Mouse (Mus musculus): ENCODE results near the gene Sdk1. TPM values are rescaled to one million over a fixed set of nuclear protein-coding genes. Genes with fewer than 3 reads are reported as not detected.

The Sdk1 gene
- total and polyA plus RNA-seq, 2 experiments from 2014 or later = 0.59 to 8.4 TPM

- H3K4me3 ChIP-seq (ENCODE audit: low read depth, low read length) = no peak overlapping the region
- ATAC-seq (ENCODE audit: insufficient read depth, low read depth) (no peak), DNase-seq (ENCODE audit: low spot score) (no peak)
- no peak overlapping the region for H3K4me2 ChIP-seq (ENCODE audit: low read depth, low read length)
- no peaks in the 10 kb centered on the region for H3K9me3 ChIP-seq (replicated peaks; ENCODE audit: control insufficient read depth, low read length)
- no peaks in the 10 kb centered on the region for H3K36me3 ChIP-seq (replicated peaks; ENCODE audit: control insufficient read depth, insufficient read depth, low read length)
- H3K4me1 ChIP-seq (ENCODE audit: control insufficient read depth, insufficient read depth) = no peaks in the 10 kb centered on the region
- no peaks in the 10 kb centered on the region for H3K27me3 ChIP-seq (ENCODE audit: control insufficient read depth, insufficient read depth, low read length)
- 85% methylated on average over 11 of the region's 11 CpGs for WGBS
- TF ChIP-seq CTCF (IDR thresholded peaks at IDR 0.05; ENCODE audit: low read depth) = no peak
- no peak for TF ChIP-seq EP300 (IDR thresholded peaks at IDR 0.05; ENCODE audit: low read depth)
- H3K9ac ChIP-seq (replicated peaks; ENCODE audit: low read depth, low read length) = no peak overlapping the region
- no peak overlapping the region for H3K27ac ChIP-seq (ENCODE audit: low read depth)
Measured at GRCm38 (mm10) chr5:141950791-141951190, 709.5 kb downstream of the Sdk1 start.

- no peak for ATAC-seq (ENCODE audit: insufficient read depth, low read depth)
- no peaks in the 10 kb centered on the region for H3K27me3 ChIP-seq (ENCODE audit: control insufficient read depth, insufficient read depth, low read length)
- TF ChIP-seq EP300 (IDR thresholded peaks at IDR 0.05; ENCODE audit: low read depth) = no peak
- no peak for TF ChIP-seq CTCF (IDR thresholded peaks at IDR 0.05; ENCODE audit: low read depth)
- H3K4me2 ChIP-seq (ENCODE audit: low read depth, low read length) = no peak overlapping the region
- no peak overlapping the region for H3K9ac ChIP-seq (replicated peaks; ENCODE audit: low read depth, low read length)
- no peaks in the 10 kb centered on the region for H3K36me3 ChIP-seq (replicated peaks; ENCODE audit: control insufficient read depth, insufficient read depth, low read length)
- H3K4me1 ChIP-seq (ENCODE audit: control insufficient read depth, insufficient read depth) = no peaks in the 10 kb centered on the region
- no peak for DNase-seq (ENCODE audit: low spot score)
- no peaks in the 10 kb centered on the region for H3K9me3 ChIP-seq (replicated peaks; ENCODE audit: control insufficient read depth, low read length)
- WGBS = 80% methylated on average over 2 of the region's 2 CpGs
- no peak overlapping the region for H3K27ac ChIP-seq (ENCODE audit: low read depth)
- H3K4me3 ChIP-seq (ENCODE audit: low read depth, low read length) = no peak overlapping the region
Measured at GRCm38 (mm10) chr5:141952270-141952669, 711.0 kb downstream of the Sdk1 start.

GRCm38 (mm10) chr5:141952708-141953490 lies 711.6 kb downstream of the Sdk1 start:
- Histone ChIP-seq H3K36me3 (replicated peaks; ENCODE audit: control insufficient read depth, insufficient read depth, low read length) (no peaks in the 10 kb centered on the region), H3K27ac (ENCODE audit: low read depth) (no peak overlapping the region), H3K4me2 (ENCODE audit: low read depth, low read length) (no peak overlapping the region), H3K4me3 (ENCODE audit: low read depth, low read length) (no peak overlapping the region), H3K27me3 (ENCODE audit: control insufficient read depth, insufficient read depth, low read length) (no peaks in the 10 kb centered on the region), H3K9ac (replicated peaks; ENCODE audit: low read depth, low read length) (no peak overlapping the region), H3K4me1 (ENCODE audit: control insufficient read depth, insufficient read depth) (no peaks in the 10 kb centered on the region), H3K9me3 (replicated peaks; ENCODE audit: control insufficient read depth, low read length) (no peaks in the 10 kb centered on the region)
- DNase-seq (ENCODE audit: low spot score) (no peak), ATAC-seq (ENCODE audit: insufficient read depth, low read depth) (no peak)
- TF ChIP-seq EP300 (IDR thresholded peaks at IDR 0.05; ENCODE audit: low read depth) = no peak
- no peak for TF ChIP-seq CTCF (IDR thresholded peaks at IDR 0.05; ENCODE audit: low read depth)
- 84% methylated on average over 7 of the region's 7 CpGs for WGBS

GRCm38 (mm10) chr5:141971071-141971470 lies 729.8 kb downstream of the Sdk1 start:
- Histone ChIP-seq H3K9me3 (replicated peaks; ENCODE audit: control insufficient read depth, low read length) (no peaks in the 10 kb centered on the region), H3K4me1 (ENCODE audit: control insufficient read depth, insufficient read depth) (no peaks in the 10 kb centered on the region), H3K4me3 (ENCODE audit: low read depth, low read length) (no peak overlapping the region), H3K4me2 (ENCODE audit: low read depth, low read length) (no peak overlapping the region), H3K36me3 (replicated peaks; ENCODE audit: control insufficient read depth, insufficient read depth, low read length) (no peaks in the 10 kb centered on the region), H3K27me3 (ENCODE audit: control insufficient read depth, insufficient read depth, low read length) (no peaks in the 10 kb centered on the region), H3K27ac (ENCODE audit: low read depth) (no peak overlapping the region), H3K9ac (replicated peaks; ENCODE audit: low read depth, low read length) (no peak overlapping the region)
- ATAC-seq (ENCODE audit: insufficient read depth, low read depth) (no peak), DNase-seq (ENCODE audit: low spot score) (no peak)
- TF ChIP-seq CTCF (IDR thresholded peaks at IDR 0.05; ENCODE audit: low read depth) (no peak), EP300 (IDR thresholded peaks at IDR 0.05; ENCODE audit: low read depth) (no peak)

- Histone ChIP-seq H3K4me3 (ENCODE audit: low read depth, low read length) (no peak overlapping the region), H3K27me3 (ENCODE audit: control insufficient read depth, insufficient read depth, low read length) (no peaks in the 10 kb centered on the region), H3K36me3 (replicated peaks; ENCODE audit: control insufficient read depth, insufficient read depth, low read length) (no peaks in the 10 kb centered on the region), H3K9ac (replicated peaks; ENCODE audit: low read depth, low read length) (no peak overlapping the region), H3K4me1 (ENCODE audit: control insufficient read depth, insufficient read depth) (no peaks in the 10 kb centered on the region), H3K9me3 (replicated peaks; ENCODE audit: control insufficient read depth, low read length) (no peaks in the 10 kb centered on the region), H3K4me2 (ENCODE audit: low read depth, low read length) (no peak overlapping the region), H3K27ac (ENCODE audit: low read depth) (no peak overlapping the region)
- ATAC-seq (ENCODE audit: insufficient read depth, low read depth) (no peak), DNase-seq (ENCODE audit: low spot score) (no peak)
- TF ChIP-seq EP300 (IDR thresholded peaks at IDR 0.05; ENCODE audit: low read depth) (no peak), CTCF (IDR thresholded peaks at IDR 0.05; ENCODE audit: low read depth) (no peak)
Measured at GRCm38 (mm10) chr5:141979511-141979910, 738.2 kb downstream of the Sdk1 start.

- Histone ChIP-seq H3K27ac (ENCODE audit: low read depth) (no peak overlapping the region), H3K4me2 (ENCODE audit: low read depth, low read length) (no peak overlapping the region), H3K36me3 (replicated peaks; ENCODE audit: control insufficient read depth, insufficient read depth, low read length) (no peaks in the 10 kb centered on the region), H3K9me3 (replicated peaks; ENCODE audit: control insufficient read depth, low read length) (no peaks in the 10 kb centered on the region), H3K4me1 (ENCODE audit: control insufficient read depth, insufficient read depth) (no peaks in the 10 kb centered on the region), H3K4me3 (ENCODE audit: low read depth, low read length) (no peak overlapping the region), H3K9ac (replicated peaks; ENCODE audit: low read depth, low read length) (no peak overlapping the region), H3K27me3 (ENCODE audit: control insufficient read depth, insufficient read depth, low read length) (no peaks in the 10 kb centered on the region)
- DNase-seq (ENCODE audit: low spot score) (no peak), ATAC-seq (ENCODE audit: insufficient read depth, low read depth) (no peak)
- WGBS = 58% methylated on average over 6 of the region's 6 CpGs
- TF ChIP-seq EP300 (IDR thresholded peaks at IDR 0.05; ENCODE audit: low read depth) (no peak), CTCF (IDR thresholded peaks at IDR 0.05; ENCODE audit: low read depth) (no peak)
Measured at GRCm38 (mm10) chr5:141980746-141981145, 739.5 kb downstream of the Sdk1 start.

All from heart, postnatal 0 days (tissue).